Mouse (Mus musculus) left cerebral cortex, adult 11 months (tissue): ENCODE data around the gene Maml3.

Experiments
- DNase-seq: peaks from one replicate; pipeline ENCODE4 v3.0.0; 2022; ENCODE audit warnings: low spot score

Gene Maml3

GRCm38 (mm10) chr3:51952728-51953623 lies 151.9 kb downstream of the Maml3 start:
- DNase-seq, result no peak

GRCm38 (mm10) chr3:51952267-51952666 lies 152.6 kb downstream of the Maml3 start:
- no peak for DNase-seq

DNA sequence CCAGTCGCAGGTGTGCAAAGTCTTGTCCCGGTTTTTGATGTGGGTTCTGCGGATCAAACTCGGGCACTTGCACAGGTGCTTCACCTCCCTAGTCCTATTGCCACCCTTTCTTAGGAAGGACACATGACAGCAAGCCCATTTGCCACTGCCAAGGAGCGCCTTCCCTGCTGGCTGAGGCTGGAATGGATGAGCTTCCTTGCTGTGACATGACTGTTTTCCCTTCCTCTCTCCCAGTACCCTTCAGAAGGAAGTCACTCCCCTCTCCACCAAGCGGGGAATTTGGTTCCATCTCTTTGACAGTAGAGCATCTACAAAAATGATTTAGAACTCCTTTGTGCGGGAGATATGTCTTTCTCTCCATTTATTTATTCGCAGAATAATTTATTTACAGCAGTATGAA lies 155.2 kb downstream of the Maml3 start:
- DNase-seq, result no peak

- no peak for DNase-seq
These were observed 157.7 kb downstream of the Maml3 start for GRCm38 (mm10) chr3:51947168-51947567.

DNA sequence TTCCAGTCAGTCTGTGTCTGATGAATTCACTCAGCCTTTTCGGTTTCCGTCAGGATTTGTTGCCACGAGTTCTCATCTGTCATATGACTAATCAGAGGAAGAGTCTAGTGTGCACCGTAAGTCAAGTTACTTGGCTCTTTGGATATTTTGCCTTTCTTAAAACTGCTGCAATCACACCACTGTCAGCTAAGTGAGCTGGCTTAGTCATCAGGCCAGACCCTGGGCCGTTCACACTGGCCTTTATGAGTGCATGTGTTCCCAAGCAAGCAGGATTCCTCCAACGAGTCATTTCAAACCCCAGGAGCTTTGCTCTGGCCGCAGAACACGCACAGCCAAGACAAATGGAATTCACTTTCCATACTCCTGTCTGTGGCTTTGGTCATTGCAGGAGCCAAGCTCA lies 161.2 kb downstream of the Maml3 start:
- no peak for DNase-seq

DNA sequence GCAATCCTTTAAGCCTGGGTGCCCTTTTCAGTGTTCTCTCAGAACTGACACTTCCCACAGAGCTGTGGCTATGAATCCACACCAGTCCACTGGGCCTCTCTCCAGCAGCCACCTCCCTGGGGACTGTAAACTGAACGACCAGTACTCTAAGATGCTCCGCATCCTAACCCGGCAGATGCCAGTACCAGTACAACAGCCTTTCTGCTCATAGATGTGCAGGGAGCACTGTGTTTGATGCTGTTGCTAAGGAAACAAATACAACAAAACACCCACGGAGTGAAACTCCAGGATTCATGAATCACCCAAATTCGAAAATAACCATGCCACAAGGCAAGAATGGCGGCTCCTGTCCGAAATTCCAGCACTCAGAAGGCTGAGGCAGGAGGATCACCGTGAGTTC lies 163.1 kb downstream of the Maml3 start:
- DNase-seq, result peak; percentile 30

GRCm38 (mm10) chr3:51939864-51940263 lies 165.0 kb downstream of the Maml3 start:
- DNase-seq, result no peak

GRCm38 (mm10) chr3:51939054-51939453 lies 165.8 kb downstream of the Maml3 start:
- DNase-seq, result no peak

DNA sequence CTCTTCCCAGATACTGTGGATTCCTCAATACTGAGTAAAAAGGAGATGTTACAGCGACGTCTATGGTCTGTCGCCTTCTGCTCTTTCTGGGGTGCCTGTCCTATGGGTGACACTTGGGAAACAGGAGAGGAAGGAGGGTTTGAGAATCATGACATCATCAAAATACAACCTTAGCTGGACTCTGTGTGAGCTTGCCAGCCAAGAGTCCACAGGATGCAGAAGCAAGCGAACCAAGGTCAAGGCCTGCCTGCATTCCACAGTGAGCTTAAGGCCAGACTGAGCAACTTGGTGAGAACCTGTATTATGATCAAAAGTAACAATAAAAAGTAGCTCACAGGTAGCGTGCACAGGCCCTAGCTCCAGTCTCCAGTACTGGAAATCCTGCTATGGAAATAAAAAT lies 167.7 kb downstream of the Maml3 start:
- no peak for DNase-seq

- no peak for DNase-seq
These were observed 170.1 kb downstream of the Maml3 start for GRCm38 (mm10) chr3:51934531-51935485.

GRCm38 (mm10) chr3:51928188-51928587 lies 176.7 kb downstream of the Maml3 start:
- no peak for DNase-seq

- DNase-seq, result no peak
These were observed 177.3 kb downstream of the Maml3 start for GRCm38 (mm10) chr3:51927591-51927990.

DNA sequence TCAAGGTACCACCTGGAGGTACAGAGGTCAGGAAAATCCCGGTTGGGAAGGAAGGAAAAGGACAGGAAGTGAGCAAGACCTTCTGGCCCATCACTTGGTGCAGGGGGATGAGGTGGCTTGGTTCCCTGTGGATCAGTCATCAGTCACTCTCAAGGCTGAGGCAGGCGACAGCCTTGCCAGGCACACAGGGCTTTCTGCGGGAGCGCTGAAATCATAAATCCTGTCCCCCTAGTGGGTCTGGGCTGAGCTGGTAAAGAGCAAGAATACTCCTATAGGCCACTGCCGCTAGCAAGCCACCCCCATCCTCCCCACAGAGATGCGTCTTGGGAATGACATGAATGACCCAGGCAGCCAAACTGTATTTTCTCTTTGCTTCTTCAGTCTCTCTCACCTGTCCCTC lies 177.8 kb downstream of the Maml3 start:
- no peak for DNase-seq

- no peak for DNase-seq
These were observed 179.1 kb downstream of the Maml3 start for GRCm38 (mm10) chr3:51925758-51926157.

DNA sequence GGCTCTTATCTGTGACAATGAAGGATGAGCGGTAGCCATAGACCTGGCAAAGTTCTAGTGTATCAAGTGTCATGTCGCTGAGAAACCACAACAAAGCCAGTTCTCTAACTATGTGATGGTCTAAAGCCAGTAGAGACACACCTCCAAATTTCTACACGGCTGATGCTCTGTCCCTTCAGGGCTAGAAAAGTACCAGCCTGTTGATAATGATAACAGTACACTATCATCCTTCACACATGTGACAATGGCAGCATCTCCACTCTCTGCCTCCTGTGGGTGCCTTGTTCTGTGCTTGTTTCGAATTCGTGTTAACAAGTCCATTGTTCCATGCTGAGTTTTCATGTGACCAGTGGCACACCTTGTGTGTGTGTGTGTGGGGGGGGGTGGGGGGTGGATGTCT lies 180.2 kb downstream of the Maml3 start:
- DNase-seq, result no peak

- no peak for DNase-seq
These were observed 181.1 kb downstream of the Maml3 start for GRCm38 (mm10) chr3:51923800-51924199.

DNA sequence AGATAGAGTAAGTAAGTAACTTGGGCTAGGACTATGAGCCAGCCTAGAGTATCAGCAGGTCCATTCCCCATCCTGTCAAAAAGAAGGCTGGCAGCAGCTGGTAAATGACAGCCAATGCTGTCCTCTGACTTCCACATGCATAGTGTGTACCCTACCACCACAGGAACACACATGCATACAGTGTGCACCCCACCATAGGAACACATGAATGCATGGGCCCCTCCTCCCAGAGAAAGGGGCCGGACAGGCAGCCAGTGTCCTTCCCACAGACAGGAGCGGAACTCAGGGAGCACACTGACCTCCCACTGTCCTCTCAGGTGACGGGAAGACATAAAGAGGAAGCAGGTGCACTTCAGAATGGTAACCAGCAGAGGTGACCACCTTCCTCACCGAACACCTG lies 188.0 kb downstream of the Maml3 start:
- no peak for DNase-seq

DNA sequence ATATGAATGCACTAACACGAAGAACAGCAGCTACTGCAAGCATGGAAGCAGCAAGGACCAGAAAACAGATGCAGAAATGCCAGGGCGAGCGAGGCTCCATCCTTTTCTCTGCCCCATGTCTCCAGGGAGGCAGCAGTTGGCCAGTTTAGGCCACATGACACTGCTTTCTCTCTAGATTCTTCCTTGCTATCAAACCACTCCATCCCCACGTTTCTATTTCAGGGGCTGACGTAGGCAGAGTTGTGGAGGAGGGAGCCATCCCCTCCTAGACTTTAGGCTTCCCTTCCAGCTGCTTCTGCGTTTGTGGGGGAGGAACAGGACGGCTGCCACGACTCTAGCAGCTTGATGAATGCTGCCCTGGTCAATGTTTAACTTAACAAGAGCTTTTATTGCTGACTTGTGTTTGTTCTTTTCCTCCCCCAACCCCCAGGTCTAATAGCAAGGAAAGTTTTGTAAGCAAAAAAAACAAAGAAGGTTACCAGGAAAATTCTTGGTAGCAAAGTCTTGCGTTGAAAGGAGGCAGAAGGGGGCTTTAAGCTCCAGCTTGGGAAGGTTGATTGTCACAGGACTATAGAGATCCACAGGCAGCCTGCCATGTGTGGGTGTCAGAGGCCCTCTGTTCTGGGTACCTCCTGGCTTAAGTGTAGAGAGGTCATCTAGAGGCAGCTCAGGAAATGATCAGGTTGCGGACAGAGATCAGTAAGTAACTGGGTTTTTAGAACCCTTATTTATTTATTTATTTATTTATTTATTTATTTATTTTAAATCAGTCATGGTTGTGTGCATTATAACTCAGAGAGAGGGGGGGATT lies 188.6 kb downstream of the Maml3 start:
- DNase-seq, result peak; percentile 77

DNA sequence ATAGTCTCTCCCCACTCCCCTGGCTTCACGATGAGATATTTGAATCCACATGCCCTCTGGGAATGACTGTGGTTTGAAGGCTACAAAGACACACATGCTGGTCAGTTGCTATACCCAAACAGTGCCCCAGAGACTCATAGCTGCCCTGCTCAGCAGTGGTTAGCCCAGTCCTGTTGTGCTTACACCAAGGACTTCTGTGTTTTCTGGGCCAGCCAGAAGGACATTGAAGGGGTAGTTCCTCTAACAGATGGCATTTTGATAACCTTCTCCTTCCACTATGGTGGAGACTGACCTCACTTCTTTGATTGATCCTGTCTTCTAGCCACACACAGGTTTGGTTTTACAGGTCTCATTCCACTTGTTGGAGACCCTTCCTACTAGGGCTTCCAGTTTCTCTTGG lies 189.5 kb downstream of the Maml3 start:
- no peak for DNase-seq

- no peak for DNase-seq
These were observed 190.0 kb downstream of the Maml3 start for GRCm38 (mm10) chr3:51914900-51915299.

GRCm38 (mm10) chr3:51913498-51913897 lies 191.4 kb downstream of the Maml3 start:
- no peak for DNase-seq

DNA sequence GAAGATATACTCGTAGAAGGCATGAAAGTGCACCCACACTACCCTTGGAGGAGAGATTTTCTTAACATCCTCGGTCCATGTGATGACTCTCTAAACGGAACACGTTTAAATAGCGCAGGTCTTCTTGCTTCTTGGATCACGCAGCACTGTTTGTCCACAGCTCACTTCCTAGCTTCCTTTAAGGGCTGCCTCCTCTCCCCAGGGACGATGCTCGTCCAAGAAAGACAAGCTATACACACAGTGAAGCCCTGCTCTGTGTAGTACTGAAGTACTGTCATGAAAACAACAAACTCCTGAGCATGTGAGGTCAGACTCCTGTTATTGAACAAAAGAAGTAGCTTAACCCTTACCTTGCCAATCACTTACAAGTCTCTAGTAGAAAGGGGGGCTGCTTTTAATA lies 192.7 kb downstream of the Maml3 start:
- DNase-seq, result no peak
